Mouse (Mus musculus): ENCODE measurements around the gene Cnn1.
"Not testable (repeated sequence)": the region's sequence is repeated elsewhere in the genome, so short reads cannot be mapped to it uniquely, and the experiment has no call there.

The Cnn1 gene

DNA sequence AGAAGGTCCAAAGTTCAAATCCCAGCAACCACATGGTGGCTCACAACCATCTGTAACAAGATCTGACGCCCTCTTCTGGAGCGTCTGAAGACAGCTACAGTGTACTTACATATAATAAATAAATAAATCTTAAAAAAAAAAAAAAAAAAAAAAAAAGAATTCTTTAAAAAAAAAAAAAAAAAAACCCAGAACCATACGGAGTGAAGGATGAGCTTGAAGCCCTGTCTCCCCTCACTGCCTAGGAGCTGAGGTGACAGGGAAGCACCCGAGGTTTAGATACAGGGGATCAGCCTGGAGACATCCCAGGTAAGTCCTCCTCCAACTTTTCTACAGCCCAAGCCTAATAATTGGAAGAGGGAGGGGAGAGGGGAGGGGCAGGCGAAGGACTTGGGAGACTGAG, 23.2 kb upstream of the Cnn1 start:
- DNase-seq (ENCODE audit: low spot score) = not testable (repeated sequence)

GRCm38 (mm10) chr9:22076223-22076622, 22.8 kb upstream of the Cnn1 start:
- no peak for DNase-seq (ENCODE audit: low spot score)

DNA sequence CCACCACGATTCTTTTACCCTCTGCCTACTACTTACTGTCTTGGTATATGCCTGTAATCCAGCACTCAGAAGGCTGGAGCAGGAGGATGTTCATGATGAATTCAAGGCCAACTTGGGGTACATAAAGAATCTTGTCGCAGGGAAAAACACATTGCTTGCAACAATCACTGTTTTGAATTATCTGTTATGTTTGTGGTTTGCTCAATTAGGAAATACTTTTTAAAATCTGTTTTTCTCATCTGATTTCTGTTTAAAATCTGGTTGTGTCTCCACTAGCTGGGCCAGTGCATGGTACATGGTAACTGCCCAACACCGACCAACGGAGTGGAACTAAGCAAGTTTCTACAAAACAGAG, 14.4 kb upstream of the Cnn1 start:
- DNase-seq (ENCODE audit: low spot score) = no peak

GRCm38 (mm10) chr9:22085022-22085834, 13.8 kb upstream of the Cnn1 start, which contains the start of gene Ecsit:
Ecsit (minus strand) TSS chr9:22085438.
- DNase-seq (ENCODE audit: low spot score) = peak; percentile 97

DNA sequence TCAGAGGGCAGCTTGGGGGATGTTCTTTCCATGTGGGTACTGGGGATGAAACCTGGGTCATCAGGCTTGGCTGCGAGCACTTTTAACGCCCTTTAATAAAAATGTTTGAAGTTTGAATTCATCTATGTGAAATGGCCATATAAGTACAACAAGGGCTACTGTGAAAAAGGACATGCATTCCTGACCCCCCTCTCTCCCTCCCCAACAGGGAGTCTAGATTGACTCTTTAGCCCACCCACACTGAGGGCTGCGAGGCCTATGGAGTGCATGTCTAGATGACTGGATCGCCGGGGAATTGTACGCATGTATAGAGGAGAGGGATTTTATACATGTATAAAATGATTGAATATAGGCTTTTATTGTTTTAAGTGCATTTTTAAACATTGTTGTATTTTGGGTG, 13.0 kb upstream of the Cnn1 start:
- no peak for DNase-seq (ENCODE audit: low spot score)

- no peak for DNase-seq (ENCODE audit: low spot score)
Measured at GRCm38 (mm10) chr9:22087034-22087618, 11.9 kb upstream of the Cnn1 start.

DNA sequence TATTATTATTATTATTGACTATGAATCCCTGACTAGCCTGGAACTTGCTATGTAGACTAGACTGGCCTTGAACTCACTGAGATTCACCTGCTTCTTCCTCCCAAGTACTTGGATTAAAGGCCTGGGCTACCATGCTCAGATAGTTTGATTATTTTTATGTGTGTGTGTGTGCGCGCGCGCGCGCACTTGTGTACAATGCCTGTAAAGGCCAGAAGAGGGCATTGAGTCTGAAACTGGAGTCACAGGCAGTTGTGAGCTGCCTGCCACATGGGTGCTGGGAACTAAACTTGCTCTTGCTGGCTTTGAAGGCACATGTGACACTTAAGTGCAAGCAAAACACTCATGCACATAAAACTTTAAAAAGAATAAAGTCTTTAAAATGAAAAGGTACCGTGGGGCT, 9.7 kb upstream of the Cnn1 start:
- no peak for DNase-seq (ENCODE audit: low spot score)

GRCm38 (mm10) chr9:22089986-22090385, 9.0 kb upstream of the Cnn1 start:
- DNase-seq (ENCODE audit: low spot score) = no peak

DNA sequence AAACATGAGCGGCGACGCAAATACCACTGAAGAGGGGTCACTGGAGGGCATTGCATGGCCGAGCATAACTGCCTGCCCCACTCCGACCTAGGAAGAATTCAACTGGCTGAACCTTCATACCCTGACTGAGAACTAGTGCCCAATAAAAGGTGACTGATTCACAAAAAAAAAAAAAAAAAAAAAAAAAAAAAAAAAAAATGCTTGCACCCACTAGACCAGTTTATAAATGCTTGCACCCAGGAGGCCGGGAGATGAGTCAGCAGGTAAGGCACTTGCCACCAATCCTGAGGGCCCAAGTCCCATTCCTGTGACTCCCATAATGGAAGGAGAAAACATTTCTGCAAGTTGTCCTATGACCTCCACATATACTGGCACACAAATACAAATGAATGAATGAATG, 6.3 kb upstream of the Cnn1 start:
- no peak for DNase-seq (ENCODE audit: low spot score)

DNA sequence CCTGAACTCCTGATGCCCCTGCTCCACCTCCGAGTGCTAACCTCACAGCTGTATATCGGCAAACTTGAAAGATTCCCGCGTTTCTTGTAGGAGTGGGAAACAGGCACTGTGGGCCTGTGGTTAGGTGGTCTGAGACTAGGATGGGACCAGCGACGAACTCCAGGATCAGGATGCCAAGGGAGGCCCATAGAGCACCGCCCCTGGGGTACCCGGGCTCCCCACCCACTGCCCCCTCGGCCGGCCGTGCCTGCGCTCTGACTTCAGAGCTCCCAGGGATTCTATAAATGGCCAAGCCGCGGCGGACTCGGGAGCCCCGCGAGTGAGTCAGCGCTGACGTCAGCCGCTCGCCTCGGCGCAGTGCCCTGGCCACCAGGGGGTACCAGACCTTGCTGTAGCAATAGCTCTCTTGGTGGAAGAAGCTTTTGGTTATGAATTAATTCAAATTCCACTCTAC, 3.1 kb upstream of the Cnn1 start:
- DNase-seq (ENCODE audit: low spot score) = peak; percentile 72

- DNase-seq (ENCODE audit: low spot score) = no peak
Measured at GRCm38 (mm10) chr9:22099922-22100321, 906 bp downstream of the Cnn1 start.

GRCm38 (mm10) chr9:22108194-22108593, 9.2 kb downstream of the Cnn1 start:
- no peak for DNase-seq (ENCODE audit: low spot score)

DNA sequence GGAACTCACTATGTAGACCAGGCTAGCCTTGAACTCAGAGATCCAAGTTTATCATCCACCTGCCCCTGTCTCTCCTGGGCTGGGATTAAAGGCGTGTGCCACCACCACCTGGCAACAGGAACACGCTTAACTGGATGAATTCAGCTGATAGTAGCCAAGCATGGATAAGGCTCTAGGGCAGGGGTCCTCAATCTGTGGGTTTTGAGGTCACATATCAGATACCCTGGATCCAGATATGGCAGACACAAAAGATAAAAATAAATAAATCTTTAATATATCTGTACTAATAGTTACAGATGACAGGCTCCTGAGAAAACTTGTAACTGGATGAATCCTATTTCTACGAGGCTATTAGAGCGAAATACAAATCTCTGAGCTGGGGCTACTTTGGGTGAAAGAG, 16.6 kb downstream of the Cnn1 start:
- DNase-seq (ENCODE audit: low spot score) = no peak

DNA sequence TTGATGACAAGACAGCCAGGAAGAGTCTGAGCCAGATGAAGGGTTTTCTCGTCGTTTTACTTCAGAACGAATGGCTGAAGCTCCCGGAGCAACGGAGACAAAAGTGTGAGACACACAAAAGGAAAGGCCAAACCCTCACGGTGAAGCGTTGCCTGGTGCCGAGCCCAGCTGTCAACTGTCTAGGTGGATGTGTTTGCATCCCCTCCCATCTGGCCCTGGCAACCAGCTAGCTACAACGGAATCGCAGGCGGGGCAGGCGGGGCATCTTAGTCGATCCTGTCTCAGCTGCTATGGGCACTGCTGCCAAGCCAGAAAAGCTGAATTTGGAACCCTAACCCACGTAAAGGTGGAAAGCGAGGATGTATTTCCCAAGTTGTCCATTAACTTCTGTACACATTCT, 17.1 kb downstream of the Cnn1 start:
- DNase-seq (ENCODE audit: low spot score) = no peak

- peak; percentile 96 for DNase-seq (ENCODE audit: low spot score)
Measured at GRCm38 (mm10) chr9:22116740-22117426, 17.9 kb downstream of the Cnn1 start, which contains the start of gene Elof1. Elof1 (minus strand) TSS chr9:22117172.

DNA sequence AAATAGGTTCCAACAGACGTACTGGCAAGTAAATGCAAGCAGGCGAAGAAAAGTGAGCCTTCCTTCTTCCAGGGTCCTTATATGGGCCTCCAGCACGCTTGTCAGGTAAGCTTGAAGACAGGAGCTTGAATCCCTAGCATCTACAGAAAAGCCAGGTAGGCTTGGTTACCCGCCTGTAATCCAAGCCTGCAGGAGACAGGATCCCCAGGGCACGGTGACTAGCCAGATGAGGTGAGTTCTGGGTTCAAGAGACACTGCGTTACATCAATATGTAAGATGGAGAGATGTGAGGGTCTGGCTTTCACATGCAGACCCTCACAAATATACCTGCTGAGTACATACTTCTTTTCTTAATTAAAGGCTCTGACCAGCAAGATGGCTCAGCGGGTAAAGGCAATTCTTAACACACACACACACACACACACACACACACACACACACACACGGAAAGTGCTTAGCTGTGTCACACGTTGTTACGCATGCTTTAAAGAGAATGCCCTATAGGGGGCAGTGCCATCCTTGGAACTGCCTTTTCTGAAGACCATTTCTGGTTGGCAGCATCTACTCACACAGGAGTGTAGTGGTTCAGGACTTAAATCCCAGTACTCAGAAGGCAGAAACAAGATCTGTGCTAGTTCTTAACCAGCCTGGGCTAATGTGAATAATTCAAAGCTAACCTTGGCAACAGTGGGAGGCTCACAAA, 18.9 kb downstream of the Cnn1 start:
- DNase-seq (ENCODE audit: low spot score) = peak; percentile 74

DNA sequence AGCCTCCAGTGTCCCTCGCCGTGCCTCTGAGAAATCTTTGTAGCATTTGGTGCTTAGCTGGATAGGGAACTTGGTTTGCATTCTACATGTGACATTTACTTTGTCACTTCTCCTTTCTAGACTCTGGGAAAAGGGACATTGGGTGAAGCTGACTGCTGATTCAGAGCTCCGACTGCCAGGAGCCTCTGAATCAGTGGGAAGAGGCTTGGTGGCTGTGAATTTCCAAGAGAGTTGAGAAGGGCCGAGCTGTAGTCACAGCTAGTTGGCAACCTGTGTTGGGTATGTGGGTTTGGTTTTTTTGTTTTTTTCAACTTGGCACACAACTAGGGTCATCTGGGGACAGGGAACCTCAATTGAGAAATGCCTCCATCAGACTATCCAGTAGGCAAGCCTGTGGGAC, 20.5 kb downstream of the Cnn1 start:
- peak; percentile 25 for DNase-seq (ENCODE audit: low spot score)

DNA sequence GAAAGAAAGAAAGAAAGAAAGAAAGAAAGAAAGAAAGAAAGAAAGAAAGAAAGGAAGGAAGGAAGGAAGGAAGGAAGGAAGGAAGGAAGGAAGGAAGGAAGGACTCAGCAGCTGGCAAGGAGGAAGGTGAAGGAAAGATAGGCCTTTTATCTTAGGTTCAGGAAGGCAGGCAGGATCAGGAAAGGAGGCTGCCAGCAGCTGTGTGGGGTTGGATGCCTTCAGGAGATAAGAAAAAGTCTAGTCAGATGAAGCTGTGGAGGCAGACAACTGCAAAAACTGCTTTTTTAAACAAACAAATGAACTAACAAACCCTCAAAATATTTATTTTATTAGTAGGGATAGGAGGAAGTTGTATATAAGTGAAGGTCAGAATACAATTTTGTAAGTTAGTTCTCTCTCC, 22.5 kb downstream of the Cnn1 start:
- DNase-seq (ENCODE audit: low spot score) = no peak

GRCm38 (mm10) chr9:22122005-22122404, 23.0 kb downstream of the Cnn1 start:
- DNase-seq (ENCODE audit: low spot score) = no peak

- DNase-seq (ENCODE audit: low spot score) = no peak
Measured at GRCm38 (mm10) chr9:22123069-22123609, 24.1 kb downstream of the Cnn1 start.

DNA sequence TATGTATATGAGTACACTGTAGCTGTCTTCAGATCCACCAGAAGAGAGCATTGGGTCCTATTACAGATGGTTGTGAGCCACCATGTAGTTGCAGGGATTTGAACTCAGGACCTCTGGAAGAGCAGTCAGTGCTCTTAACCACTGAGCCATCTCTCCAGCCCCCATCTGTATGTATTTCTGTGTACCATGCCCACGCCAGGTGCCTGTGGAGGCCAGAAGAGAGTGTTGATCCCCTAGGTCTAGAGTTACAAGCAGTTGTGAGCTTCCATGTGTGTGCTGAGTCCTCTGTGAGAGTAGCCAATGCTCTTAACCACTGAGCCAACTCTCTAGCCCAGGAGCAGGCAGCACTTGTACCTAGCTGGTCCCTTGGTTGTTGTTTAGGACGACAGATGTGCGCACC, 25.2 kb downstream of the Cnn1 start:
- DNase-seq (ENCODE audit: low spot score) = no peak

Measured in layer of hippocampus, adult 11-12 months (tissue).